Mouse (Mus musculus) frontal cortex, postnatal 10 days (tissue): ENCODE data around the gene Trip10.
A peak's percentile ranks its signal among the peaks of the same experiment; 100 is the strongest.

Experiments used
- DNase-seq, 2 experiments: peaks; one replicate each; pipeline ENCODE4 v3.0.0; 2022; ENCODE audit warnings: low spot score in 2 of 2, mixed read lengths in 1 of 2

The Trip10 gene

DNA sequence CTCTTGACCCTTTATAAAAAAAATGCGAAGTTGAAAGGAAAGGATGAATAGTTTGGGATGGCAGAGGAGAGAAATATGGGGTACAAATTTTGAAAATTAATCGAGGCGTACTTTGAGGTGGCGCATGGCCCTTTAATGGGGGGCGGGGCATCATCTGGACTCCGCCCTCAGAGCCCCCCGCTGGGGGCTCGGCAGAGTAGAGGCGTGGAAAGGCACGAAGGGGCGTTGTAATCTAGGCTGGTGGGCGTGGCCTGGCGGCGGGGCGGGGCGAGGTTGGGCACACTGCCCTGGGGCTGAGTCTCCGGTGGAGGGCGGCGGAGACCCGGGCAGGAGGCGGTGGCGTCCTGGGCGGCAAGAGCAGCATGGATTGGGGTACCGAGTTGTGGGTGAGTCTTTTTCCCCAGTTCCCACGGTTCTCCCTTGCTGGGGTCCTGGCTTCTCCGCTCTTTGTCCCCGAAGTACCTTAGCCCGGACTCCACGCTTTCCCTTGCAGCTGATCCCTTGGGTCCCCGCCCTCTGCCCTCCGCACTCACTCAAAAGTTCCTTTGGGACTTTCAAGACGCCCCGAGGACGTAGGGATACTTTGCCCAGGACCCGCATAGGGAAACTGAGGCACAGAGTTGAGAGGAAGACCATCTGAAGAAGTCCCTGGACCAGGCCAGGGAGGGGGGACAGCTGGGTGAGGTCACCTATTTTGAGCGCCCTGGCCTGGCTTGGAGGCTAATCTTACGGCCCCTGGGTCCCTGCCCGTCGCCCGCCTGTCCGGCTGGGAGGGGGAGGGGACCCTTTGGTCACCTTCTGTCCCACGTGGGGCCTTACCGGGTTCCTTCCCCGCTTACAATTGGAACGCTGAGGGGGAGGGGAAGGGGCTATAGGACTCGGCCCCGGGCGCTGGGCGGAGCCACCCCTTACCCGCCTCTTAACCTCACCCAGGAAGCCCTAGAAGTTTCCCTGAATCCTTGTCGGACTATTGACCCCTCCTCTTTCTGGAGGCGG lies at the start of gene Trip10:
Gene Trip10, plus strand, starts transcription at position 270 of the 996 bp plus-strand sequence.
- peak; percentile 76 to 89 for DNase-seq

GRCm38 (mm10) chr17:57201841-57202724 lies 47.2 kb upstream of the Trip10 start:
- DNase-seq, result no peak

GRCm38 (mm10) chr17:57207938-57208337 lies 41.3 kb upstream of the Trip10 start:
- no peak for DNase-seq

GRCm38 (mm10) chr17:57209330-57209729 lies 39.9 kb upstream of the Trip10 start:
- DNase-seq, result no peak

DNA sequence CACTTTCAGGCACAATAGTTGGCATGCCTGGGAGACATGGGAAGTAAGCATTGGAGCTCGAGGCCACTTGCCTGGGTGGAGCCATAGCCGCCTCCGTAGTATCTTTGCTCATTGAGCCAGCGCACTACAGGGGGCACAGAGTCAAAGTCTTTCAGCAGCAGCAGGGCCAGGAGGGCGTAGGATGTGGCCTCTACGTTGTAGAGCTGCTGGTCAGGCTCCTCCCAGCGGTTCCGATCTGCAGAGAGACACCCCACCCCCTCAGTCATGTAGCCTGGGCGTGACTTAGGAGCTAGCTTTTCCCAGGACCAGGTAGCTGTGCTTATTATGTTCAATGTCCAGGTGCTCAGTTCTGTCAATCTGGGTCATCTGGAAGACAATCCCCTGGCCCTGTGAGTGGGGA lies 37.8 kb upstream of the Trip10 start:
- DNase-seq, result no peak

DNA sequence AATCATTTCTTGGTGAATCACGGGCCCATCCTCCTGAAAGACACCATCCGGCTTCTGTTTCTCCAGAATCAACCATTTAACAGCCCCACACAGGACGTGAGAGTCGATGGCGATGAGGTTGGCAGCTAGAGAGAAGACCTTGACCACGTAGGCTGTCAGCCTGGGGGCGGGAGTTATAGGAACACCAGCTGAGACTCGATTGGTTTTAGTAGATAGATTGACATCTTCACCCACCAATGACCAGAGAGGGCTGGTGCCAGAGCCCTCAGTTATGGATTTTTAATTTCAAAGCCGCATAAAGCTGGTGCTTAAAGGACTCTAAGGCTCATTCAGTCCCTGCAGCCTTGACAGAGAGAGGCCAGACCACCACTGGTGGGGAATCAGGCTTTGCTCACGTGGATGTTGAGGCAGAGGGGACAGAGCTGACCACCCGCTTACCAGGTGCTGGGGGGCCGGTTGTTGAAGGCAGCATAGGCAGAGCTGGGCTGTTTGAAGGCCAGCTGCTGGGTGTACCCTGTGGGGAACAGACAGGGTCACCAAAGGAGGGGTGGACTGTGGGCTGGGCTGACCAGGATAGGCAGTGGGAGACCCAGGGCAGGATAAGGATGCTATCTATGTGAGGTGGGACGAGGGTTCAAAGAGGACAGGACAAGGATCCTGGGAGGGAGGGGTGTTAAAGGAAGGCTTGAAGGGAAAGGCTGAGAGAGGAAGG lies 34.4 kb upstream of the Trip10 start:
- no peak for DNase-seq

DNA sequence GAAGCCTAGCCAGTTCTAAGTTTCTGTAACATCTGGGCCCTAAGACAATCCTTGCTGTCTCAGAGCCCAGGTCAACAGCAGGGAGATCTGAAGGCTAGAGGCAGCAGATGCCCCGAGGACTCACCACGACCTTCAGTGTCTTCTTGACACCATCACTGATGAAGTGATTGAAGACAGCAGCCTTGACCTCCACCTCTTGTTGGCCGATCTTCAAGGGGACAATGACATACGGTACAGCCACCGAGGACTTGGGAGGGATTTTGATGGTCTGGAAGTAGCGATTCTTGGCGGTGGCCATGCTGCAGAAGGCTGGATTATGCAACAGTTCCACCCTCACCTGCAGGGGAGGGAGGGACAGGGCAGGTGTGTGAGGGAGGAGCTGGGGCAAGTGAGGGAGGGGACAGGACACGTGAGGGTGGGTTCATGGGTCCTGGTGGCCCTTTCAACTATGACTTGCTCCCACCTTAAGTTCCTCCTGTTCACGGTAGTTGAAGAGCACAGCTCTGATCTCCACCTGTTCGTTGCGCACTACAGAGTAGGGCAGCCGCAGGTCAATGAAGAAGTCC lies 30.8 kb upstream of the Trip10 start:
- DNase-seq, result no peak

DNA sequence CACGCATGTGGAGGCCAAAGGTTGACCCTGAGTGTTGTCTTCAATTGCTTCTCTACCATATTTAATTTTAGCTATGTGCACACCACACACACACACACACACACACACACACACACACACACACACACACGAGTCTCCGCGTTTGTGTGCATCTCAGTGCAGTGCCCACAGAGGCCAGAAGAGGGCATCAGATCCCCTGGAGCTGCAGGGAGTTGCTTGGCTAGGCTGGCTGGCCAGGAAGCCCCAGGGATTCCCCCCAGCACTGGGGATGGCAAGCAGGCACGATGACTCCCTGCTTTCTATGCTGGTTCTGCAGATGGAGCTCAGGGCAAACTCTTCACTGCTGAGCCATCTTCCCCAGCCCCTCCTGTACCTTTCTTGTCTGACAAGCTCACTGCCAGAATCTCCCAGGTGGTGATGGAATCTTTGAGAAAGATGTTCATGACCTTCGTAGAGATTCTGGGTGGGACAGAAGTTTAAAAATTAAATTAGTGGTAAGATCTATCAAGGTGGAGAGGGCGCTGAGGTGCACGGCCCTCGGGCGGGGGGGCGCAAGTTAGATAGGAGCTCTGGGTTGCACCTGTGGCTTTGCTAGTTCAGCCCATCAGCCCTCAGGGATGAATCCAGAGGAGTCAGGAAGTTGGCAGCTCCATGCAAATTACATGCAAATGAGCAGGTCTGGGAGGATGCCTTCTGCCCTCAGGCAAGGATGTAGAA lies 29.9 kb upstream of the Trip10 start:
- peak; percentile 31 to 59 for DNase-seq

GRCm38 (mm10) chr17:57219884-57220207 lies 29.4 kb upstream of the Trip10 start:
- DNase-seq, result no peak

GRCm38 (mm10) chr17:57221911-57222310 lies 27.3 kb upstream of the Trip10 start:
- no peak for DNase-seq

- DNase-seq, result no peak
Measured at GRCm38 (mm10) chr17:57223313-57223712, 25.9 kb upstream of the Trip10 start.

- no peak for DNase-seq
Measured at GRCm38 (mm10) chr17:57227468-57227867, 21.8 kb upstream of the Trip10 start.

GRCm38 (mm10) chr17:57228014-57228413 lies 21.2 kb upstream of the Trip10 start, which contains the start of gene C3:
TSS of gene C3 (minus strand) at chr17:57228136.
- DNase-seq, result no peak

GRCm38 (mm10) chr17:57228873-57229272 lies 20.4 kb upstream of the Trip10 start:
- DNase-seq, result no peak

DNA sequence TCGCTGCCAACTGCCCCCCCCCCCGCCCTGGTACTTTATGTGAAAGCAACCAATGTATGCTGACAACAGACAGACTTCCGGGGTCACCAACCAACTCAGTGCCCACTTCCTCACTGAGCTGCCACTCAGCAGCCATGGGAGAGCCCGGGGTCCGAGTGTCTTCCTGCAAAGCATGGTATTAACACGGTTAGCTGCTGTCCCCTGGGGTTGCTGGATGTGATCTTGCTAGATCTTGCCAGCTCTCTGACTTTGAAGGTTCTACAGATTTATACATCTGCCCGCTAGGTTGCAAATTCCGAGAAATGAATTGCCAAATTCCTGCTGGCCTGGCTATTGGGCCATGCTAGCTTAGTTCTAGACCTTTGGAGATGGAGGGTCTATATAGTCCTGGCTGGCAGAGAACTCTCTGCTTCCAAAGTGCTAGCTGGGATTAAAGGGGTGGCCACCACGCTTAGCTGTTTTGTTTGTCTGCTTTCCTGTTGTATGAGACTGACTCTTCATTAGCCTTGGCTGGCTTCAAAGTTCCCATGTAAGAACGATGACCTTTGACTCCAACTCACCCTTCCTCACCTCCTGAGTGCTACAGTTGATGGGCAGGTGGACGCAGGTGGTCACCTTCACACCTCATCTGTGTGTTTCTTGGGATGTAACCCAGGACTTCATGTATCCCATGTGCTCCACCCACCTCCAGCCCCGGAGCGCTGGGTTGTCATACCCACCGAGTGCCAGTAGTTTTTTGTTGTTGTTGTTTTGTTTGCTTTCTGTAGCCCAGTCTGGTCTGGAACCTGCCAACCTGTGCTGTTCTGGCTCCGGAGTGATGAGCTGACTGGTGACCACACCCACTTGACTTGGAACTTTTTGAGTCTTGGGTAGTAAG lies 19.2 kb upstream of the Trip10 start:
- no peak for DNase-seq

DNA sequence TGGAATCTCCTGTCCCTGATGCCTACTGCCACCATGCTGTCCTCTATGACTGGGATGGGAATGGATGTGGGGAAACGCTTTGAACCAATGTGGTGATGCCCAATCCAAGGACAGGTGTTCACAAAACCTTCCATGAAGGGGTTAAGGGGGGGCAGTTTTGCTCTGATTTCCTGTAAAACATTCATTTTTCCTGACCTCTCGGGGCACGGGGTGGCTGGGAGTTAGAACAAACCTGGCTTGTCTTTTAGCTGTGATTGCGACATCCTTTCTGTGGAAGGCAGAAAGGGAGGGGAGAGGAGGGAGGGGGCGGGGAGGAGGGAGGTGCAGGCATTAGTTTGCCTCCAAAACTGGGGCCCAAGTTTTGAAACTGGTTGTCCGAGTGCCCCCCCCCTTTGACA lies 18.5 kb upstream of the Trip10 start:
- DNase-seq, result no peak

DNA sequence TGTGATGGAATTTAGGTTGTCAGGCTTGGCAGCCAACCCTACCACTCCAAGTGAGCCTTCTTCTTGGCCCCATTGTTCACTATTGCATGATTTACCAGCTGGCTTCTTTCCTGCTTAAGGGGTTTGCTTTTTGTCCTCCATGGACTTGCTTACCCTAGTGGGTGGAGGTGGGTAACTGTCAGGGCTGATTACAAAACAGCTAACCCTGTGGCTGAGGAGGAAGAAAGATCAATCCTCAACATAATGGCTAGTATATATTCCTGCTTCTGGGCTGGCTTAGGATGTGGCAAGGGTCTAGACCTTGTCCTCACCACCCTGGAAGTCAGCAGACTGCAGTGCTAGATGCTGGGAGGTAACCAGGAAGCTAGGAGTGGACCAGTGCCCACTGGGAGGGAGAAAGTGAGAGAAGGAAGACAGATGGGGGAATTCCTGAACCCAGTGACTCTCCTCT lies 17.9 kb upstream of the Trip10 start:
- DNase-seq, result no peak

- DNase-seq, result no peak
Measured at GRCm38 (mm10) chr17:57232200-57232599, 17.1 kb upstream of the Trip10 start.

DNA sequence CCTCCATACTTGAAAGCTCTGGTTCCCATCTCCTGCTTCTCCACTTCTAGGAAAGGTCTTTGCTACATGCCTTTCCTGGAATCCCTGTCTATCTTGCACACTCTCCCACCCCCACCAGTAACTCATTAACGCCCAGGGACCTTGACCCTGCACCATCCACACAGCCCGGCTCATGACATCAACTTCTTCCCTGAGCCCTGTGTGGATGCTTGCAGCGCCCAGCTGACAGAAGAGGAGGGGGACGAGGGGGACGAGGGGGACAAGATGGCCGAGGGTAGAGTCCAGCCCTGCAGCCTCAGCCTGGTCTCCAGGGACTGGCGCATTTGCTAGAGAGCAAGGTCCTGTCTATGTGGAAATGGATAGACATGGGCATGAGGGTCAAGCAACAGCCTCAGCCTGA lies 16.2 kb upstream of the Trip10 start:
- no peak for DNase-seq
